Mouse (Mus musculus): ENCODE results near the gene Josd1. TPM values are rescaled to one million over a fixed set of nuclear protein-coding genes. Genes with fewer than 3 reads are reported as not detected.
"Not testable (repeated sequence)": the region's sequence is repeated elsewhere in the genome, so short reads cannot be mapped to it uniquely, and the experiment has no call there.

Josd1 gene
- total and polyA plus RNA-seq, 2 experiments, result 19.0 to 21.9 TPM

DNA sequence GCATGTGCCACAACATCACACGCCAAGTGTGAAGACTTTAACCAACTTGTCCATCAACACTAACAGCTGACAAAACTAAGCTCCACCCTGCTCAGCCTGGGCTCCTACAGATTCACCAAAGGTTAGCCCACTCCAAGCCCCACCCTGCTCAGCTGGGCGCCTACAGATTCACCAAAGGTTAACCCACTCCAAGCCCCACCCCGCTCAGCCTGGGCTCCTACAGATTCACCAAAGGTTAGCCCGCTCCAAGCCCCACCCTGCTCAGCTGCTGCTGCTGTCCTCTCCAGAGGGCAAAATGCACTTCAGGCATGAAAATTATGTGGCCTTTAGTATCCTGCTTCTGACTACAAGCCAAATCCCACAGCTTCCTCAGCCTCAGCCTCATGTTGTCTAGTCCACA, 5.7 kb downstream of the Josd1 start:
- peak; percentile 58 for DNase-seq (ENCODE audit: extremely low read depth, low read depth, low spot score)
- H3K27ac ChIP-seq (replicated peaks; ENCODE audit: insufficient read depth, low read depth, low read length), result no peak overlapping the region; the same call in 1 of the 2 replicates
- H3K79me2 ChIP-seq (ENCODE audit: control insufficient read depth, insufficient read depth, low read length), result peaks cover 31% of the 10 kb centered on the region; the same call in 1 of the 2 replicates
- H3K9ac ChIP-seq (ENCODE audit: low read depth, low read length), result no peak overlapping the region
- 53% methylated on average over 4 of the region's 4 CpGs for WGBS
- no peaks in the 10 kb centered on the region for H3K27me3 ChIP-seq (ENCODE audit: control insufficient read depth, insufficient read depth, low read length)
- no peak overlapping the region for H3K4me3 ChIP-seq (ENCODE audit: insufficient read depth, low read depth, low read length)
- H3K4me1 ChIP-seq (ENCODE audit: control insufficient read depth, insufficient read depth, low read length), result peaks cover 43% of the 10 kb centered on the region
- H3K36me3 ChIP-seq (ENCODE audit: control insufficient read depth, insufficient read depth, low read length), result no peaks in the 10 kb centered on the region
- TF ChIP-seq CTCF (IDR thresholded peaks at IDR 0.05; ENCODE audit: low read depth, low read length), result no peak
- no peak for TF ChIP-seq POLR2A (IDR thresholded peaks at IDR 0.05; ENCODE audit: extremely low read depth, insufficient read depth, low read length)

DNA sequence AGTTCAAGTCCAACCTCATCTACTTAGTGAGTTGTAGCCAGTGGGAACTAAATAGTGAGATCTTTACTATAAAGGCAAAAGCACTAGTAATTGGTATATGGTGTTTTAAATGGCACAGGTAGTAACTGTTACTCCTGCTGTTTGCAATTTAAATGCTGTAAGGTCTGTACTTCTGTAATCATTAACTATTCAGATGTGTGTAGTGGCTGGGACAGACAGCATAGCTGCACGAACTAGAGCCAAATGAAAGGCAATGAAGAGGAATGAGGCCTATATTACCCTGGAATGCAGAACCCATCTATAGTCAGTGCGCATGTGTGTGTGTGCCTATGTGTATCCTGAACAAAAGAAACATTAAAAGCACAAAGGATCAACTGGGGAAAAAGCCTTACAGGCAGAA, 9.8 kb downstream of the Josd1 start:
- H3K27ac ChIP-seq (replicated peaks; ENCODE audit: insufficient read depth, low read depth, low read length), result no peak overlapping the region
- WGBS, result 50% methylated on average over 2 of the region's 2 CpGs
- peaks cover 17% of the 10 kb centered on the region for H3K36me3 ChIP-seq (ENCODE audit: control insufficient read depth, insufficient read depth, low read length)
- H3K27me3 ChIP-seq (ENCODE audit: control insufficient read depth, insufficient read depth, low read length), result no peaks in the 10 kb centered on the region
- TF ChIP-seq POLR2A (IDR thresholded peaks at IDR 0.05; ENCODE audit: extremely low read depth, insufficient read depth, low read length), result no peak
- no peak for TF ChIP-seq CTCF (IDR thresholded peaks at IDR 0.05; ENCODE audit: low read depth, low read length)
- no peak overlapping the region for H3K9ac ChIP-seq (ENCODE audit: low read depth, low read length)
- no peak for DNase-seq (ENCODE audit: extremely low read depth, low read depth, low spot score)
- H3K79me2 ChIP-seq (ENCODE audit: control insufficient read depth, insufficient read depth, low read length), result peaks cover 22% of the 10 kb centered on the region; the same call in 1 of the 2 replicates
- peaks cover 10% of the 10 kb centered on the region for H3K4me1 ChIP-seq (ENCODE audit: control insufficient read depth, insufficient read depth, low read length)
- no peak overlapping the region for H3K4me3 ChIP-seq (ENCODE audit: insufficient read depth, low read depth, low read length)

DNA sequence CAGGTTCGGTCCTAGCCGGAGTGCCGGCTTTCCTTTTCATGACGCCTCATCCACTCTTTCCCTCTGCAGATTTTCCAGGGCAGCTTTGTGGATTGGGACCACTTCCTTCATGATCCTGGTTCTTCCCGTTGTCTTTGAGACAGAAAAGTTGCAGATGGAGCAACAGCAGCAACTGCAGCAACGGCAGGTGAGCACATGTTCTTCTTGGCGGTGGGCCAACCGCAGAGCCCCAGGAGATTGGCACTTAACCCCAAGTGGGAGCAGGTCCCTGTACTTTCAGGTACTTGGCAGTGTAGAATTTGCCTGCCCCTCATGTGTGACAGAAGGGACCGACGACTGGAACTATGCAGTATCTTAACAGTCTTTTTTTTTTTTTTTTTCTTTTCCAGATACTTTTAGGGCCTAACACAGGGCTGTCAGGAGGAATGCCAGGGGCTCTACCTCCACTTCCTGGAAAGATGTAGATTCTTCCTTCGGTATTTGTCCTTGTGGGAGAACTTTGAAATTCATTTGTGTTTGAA, 15.8 kb downstream of the Josd1 start:
- Histone ChIP-seq H3K36me3 (ENCODE audit: control insufficient read depth, insufficient read depth, low read length) (peaks cover 16% of the 10 kb centered on the region), H3K9ac (ENCODE audit: low read depth, low read length) (peak overlapping the region; percentile 8; the same call in 1 of the 2 replicates), H3K79me2 (ENCODE audit: control insufficient read depth, insufficient read depth, low read length) (peaks cover 10% of the 10 kb centered on the region)
- not testable (repeated sequence) for H3K4me1 ChIP-seq (ENCODE audit: control insufficient read depth, insufficient read depth, low read length); DNase-seq (ENCODE audit: extremely low read depth, low read depth, low spot score); H3K4me3 ChIP-seq (ENCODE audit: insufficient read depth, low read depth, low read length); H3K27me3 ChIP-seq (ENCODE audit: control insufficient read depth, insufficient read depth, low read length); H3K27ac ChIP-seq (replicated peaks; ENCODE audit: insufficient read depth, low read depth, low read length)
- WGBS, result 54% methylated on average over 11 of the region's 11 CpGs

DNA sequence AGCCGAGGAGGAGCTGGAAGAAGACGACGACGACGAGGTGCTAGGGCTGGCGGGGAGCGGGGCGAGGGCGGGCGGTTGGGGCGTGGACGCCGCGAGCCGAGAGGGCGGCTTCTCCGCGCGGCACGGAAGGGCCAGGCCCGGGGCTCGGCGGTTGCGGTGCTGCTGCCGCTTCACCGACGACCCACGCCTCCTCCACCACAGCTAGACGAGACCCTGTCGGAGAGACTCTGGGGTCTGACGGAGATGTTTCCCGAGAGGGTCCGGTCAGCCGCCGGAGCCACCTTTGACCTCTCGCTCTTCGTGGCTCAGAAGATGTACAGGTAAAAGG, 16.8 kb downstream of the Josd1 start:
- WGBS, result under 1% methylated on average over 35 of the region's 37 CpGs
- H3K4me1 ChIP-seq (ENCODE audit: control insufficient read depth, insufficient read depth, low read length), result peaks cover 8% of the 10 kb centered on the region
- no peaks in the 10 kb centered on the region for H3K27me3 ChIP-seq (ENCODE audit: control insufficient read depth, insufficient read depth, low read length)
- TF ChIP-seq POLR2A (IDR thresholded peaks at IDR 0.05; ENCODE audit: extremely low read depth, insufficient read depth, low read length) (no peak), CTCF (IDR thresholded peaks at IDR 0.05; ENCODE audit: low read depth, low read length) (no peak)
- peaks cover 14% of the 10 kb centered on the region for H3K36me3 ChIP-seq (ENCODE audit: control insufficient read depth, insufficient read depth, low read length)
- H3K4me3 ChIP-seq (ENCODE audit: insufficient read depth, low read depth, low read length), result peak overlapping the region; percentile 94
- DNase-seq (ENCODE audit: extremely low read depth, low read depth, low spot score), result no peak
- H3K9ac ChIP-seq (ENCODE audit: low read depth, low read length), result peak overlapping the region; percentile 94
- peaks cover 10% of the 10 kb centered on the region for H3K79me2 ChIP-seq (ENCODE audit: control insufficient read depth, insufficient read depth, low read length)
- H3K27ac ChIP-seq (replicated peaks; ENCODE audit: insufficient read depth, low read depth, low read length), result peak overlapping the region; percentile 38; the same call in 1 of the 2 replicates

DNA sequence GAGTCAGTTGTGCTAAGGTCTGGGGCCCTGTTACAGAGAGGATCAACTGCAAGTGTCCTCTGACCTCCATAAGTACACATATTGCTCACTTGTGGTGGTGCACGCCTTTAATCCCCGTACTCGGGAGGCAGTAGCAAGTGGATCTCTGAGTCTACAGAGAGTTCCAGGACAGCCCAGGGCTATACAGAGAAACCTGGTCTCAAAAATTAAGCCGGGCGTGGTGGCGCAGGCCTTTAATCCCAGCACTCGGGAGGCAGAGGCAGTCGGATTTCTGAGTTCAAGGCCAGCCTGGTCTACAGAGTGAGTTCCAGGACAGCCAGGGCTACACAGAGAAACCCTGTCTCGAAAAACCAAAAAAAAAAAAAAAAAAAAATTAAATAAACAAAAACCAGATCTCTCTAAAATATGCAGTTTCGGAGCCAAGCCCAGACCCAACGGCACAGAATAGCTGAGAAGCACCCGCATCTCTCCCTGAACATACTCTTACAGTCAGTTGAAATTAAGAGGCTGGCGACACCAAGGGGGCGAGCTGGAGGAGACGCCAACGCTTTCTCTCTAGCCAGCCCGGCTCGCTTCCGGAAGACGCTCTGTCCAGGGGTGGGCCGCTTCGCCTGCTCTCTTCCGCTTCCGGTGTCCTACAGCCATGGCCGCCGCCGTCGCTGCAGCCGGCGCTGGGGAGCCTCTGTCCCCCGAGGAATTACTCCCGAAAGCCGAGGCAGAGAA, 17.3 kb downstream of the Josd1 start, which contains the start of gene Tomm22:
Gene Tomm22 (plus strand): TSS at position 613 of the 723 bp plus-strand sequence.
- TF ChIP-seq CTCF (IDR thresholded peaks at IDR 0.05; ENCODE audit: low read depth, low read length) (peak; percentile 70), POLR2A (IDR thresholded peaks at IDR 0.05; ENCODE audit: extremely low read depth, insufficient read depth, low read length) (peak; percentile 55; the same call in 1 of the 2 replicates)
- Histone ChIP-seq H3K9ac (ENCODE audit: low read depth, low read length) (peak within 1 kb of the TSS; percentile 94), H3K27ac (replicated peaks; ENCODE audit: insufficient read depth, low read depth, low read length) (peak within 1 kb of the TSS; percentile 38; the same call in 1 of the 2 replicates), H3K36me3 (ENCODE audit: control insufficient read depth, insufficient read depth, low read length) (peaks cover 11% of the 10 kb centered on the region), H3K4me3 (ENCODE audit: insufficient read depth, low read depth, low read length) (peak within 1 kb of the TSS; percentile 94), H3K4me1 (ENCODE audit: control insufficient read depth, insufficient read depth, low read length) (peaks cover 8% of the 10 kb centered on the region), H3K27me3 (ENCODE audit: control insufficient read depth, insufficient read depth, low read length) (no peaks in the 10 kb centered on the region), H3K79me2 (ENCODE audit: control insufficient read depth, insufficient read depth, low read length) (peaks cover 10% of the 10 kb centered on the region)
- 11% methylated on average over 33 of the region's 33 CpGs for WGBS
- DNase-seq (ENCODE audit: extremely low read depth, low read depth, low spot score), result peak; percentile 81

DNA sequence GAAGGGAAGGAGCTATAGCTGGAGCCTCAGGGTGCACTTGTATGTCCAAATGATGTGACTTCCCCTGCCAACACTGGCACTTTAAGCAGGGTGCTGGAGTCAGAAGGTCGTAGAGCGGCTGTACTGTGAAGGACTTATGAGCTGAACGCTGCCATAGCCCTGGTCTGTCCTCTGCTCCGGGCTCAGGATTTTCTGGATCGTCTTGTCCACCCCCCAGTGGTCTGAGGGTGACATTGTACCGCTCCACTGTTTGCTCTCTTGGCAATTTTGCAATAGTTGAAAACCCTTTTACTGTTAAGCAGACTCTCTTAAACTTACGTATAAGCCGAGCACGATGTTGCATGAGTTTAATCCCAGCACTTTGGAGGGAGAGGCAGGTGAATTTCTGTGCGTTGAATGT, 18.5 kb downstream of the Josd1 start:
- DNase-seq (ENCODE audit: extremely low read depth, low read depth, low spot score), result peak; percentile 43
- Histone ChIP-seq H3K27ac (replicated peaks; ENCODE audit: insufficient read depth, low read depth, low read length) (no peak overlapping the region), H3K79me2 (ENCODE audit: control insufficient read depth, insufficient read depth, low read length) (peaks cover 10% of the 10 kb centered on the region), H3K9ac (ENCODE audit: low read depth, low read length) (no peak overlapping the region), H3K4me1 (ENCODE audit: control insufficient read depth, insufficient read depth, low read length) (peaks cover 8% of the 10 kb centered on the region), H3K36me3 (ENCODE audit: control insufficient read depth, insufficient read depth, low read length) (peaks cover 5% of the 10 kb centered on the region), H3K27me3 (ENCODE audit: control insufficient read depth, insufficient read depth, low read length) (no peaks in the 10 kb centered on the region), H3K4me3 (ENCODE audit: insufficient read depth, low read depth, low read length) (no peak overlapping the region)
- TF ChIP-seq CTCF (IDR thresholded peaks at IDR 0.05; ENCODE audit: low read depth, low read length), result peak; percentile 35; the same call in 1 of the 2 replicates
- TF ChIP-seq POLR2A (IDR thresholded peaks at IDR 0.05; ENCODE audit: extremely low read depth, insufficient read depth, low read length), result no peak
- WGBS, result 23% methylated on average over 10 of the region's 10 CpGs
